Mouse (Mus musculus) neural tube, embryonic 12.5 days (tissue): Measurements from ENCODE around the gene Mcrip1. TPM values are rescaled to one million over a fixed set of nuclear protein-coding genes. Genes with fewer than 3 reads are reported as not detected.
A peak's percentile ranks its signal among the peaks of the same experiment; 100 is the strongest.

ENCODE experiments used
- ATAC-seq: fragments of 200-750 bp; cut with Nextera tagmentation; 2 replicates; pipeline ENCODE4 v1.8.0; 2017; ENCODE audit warnings: low read depth, mild to moderate bottlenecking, moderate TSS enrichment, moderate library complexity; ENCODE audit not compliant: low FRiP score
- H3K27ac ChIP-seq: fragments of 300-500 bp; sonication (generic); 2 replicates; pipeline ENCODE4 v1.5.1; 2016
- H3K27me3 ChIP-seq: fragments of 300-500 bp; sonication (generic); replicated peaks from 2 replicates; pipeline ENCODE4 v1.6.1; 2016; ENCODE audit warnings: mild to moderate bottlenecking
- H3K36me3 ChIP-seq: fragments of 300-500 bp; sonication (generic); 2 replicates; pipeline ENCODE4 v1.6.1; 2016; ENCODE audit warnings: mild to moderate bottlenecking
- H3K4me1 ChIP-seq: fragments of 300-500 bp; sonication (generic); 2 replicates; pipeline ENCODE4 v1.6.1; 2016
- H3K4me2 ChIP-seq: fragments of 300-500 bp; sonication (generic); replicated peaks from 2 replicates; pipeline ENCODE4 v1.6.1; 2016; ENCODE audit warnings: mild to moderate bottlenecking
- H3K4me3 ChIP-seq: fragments of 300-500 bp; sonication (generic); 2 replicates; pipeline ENCODE4 v1.5.1; 2016
- H3K9ac ChIP-seq: fragments of 300-500 bp; sonication (generic); 2 replicates; pipeline ENCODE4 v1.6.1; 2016; ENCODE audit warnings: mild to moderate bottlenecking
- H3K9me3 ChIP-seq: fragments of 300-500 bp; sonication (generic); 2 replicates; pipeline ENCODE4 v1.6.1; 2016; ENCODE audit warnings: mild to moderate bottlenecking
- WGBS: fragments of 180-500 bp; shearing (Covaris S2); methylation state at CpG from one replicate; pipeline ENCODE4 v1.1.7; 2016; 5-methylcytosine and 5-hydroxymethylcytosine counted together
- polyA plus RNA-seq: library from polyadenylated mRNA; unstranded; fragments of >200 nt; fragmentation: Nextera tagmentation; extraction: Ambion mirVana; gene quantifications from 2 replicates; pipeline ENCODE4 v1.2.1, GENCODE M21; 2016

The Mcrip1 gene
- polyA plus RNA-seq, 1 experiment from 2014 or later = 234 TPM

- H3K4me1 ChIP-seq = peaks cover 25% of the 10 kb centered on the region
- H3K27me3 ChIP-seq = no peaks in the 10 kb centered on the region
- 0 out of 2 replicates have a peak, but pooled peaks cover 3% of the 10 kb centered on the region for H3K36me3 ChIP-seq
- WGBS = 94% methylated on average over 28 of the region's 28 CpGs
- no peak for ATAC-seq
- 0 out of 2 replicates have a peak within 1 kb of the TSS, but pooled peaks have one; percentile 37 for H3K27ac ChIP-seq
- peak within 1 kb of the TSS; percentile 96 for H3K4me2 ChIP-seq
- H3K9ac ChIP-seq = peak within 1 kb of the TSS; percentile 98
- H3K9me3 ChIP-seq = no peaks in the 10 kb centered on the region
- H3K4me3 ChIP-seq = peak within 1 kb of the TSS; percentile 88
Observed at GRCm38 (mm10) chr11:120550810-120551440, 1.4 kb upstream of the Mcrip1 start, which contains the start of gene Ppp1r27. Gene Ppp1r27, minus strand, starts transcription at chr11:120551132.

- ATAC-seq = peak; percentile 66; the same call in 1 of the 2 replicates
- no peaks in the 10 kb centered on the region for H3K9me3 ChIP-seq
- no peaks in the 10 kb centered on the region for H3K27me3 ChIP-seq
- peaks cover 26% of the 10 kb centered on the region for H3K4me1 ChIP-seq
- H3K9ac ChIP-seq = peak overlapping the region; percentile 98
- H3K4me3 ChIP-seq = peak overlapping the region; percentile 88
- H3K27ac ChIP-seq = peak overlapping the region; percentile 37; the same call in 1 of the 2 replicates
- peak overlapping the region; percentile 96 for H3K4me2 ChIP-seq
- H3K36me3 ChIP-seq = 0 out of 2 replicates have a peak, but pooled peaks cover 3% of the 10 kb centered on the region
- WGBS = 73% methylated on average over 11 of the region's 11 CpGs
Observed at GRCm38 (mm10) chr11:120549986-120550809, 671 bp upstream of the Mcrip1 start.

GRCm38 (mm10) chr11:120548786-120549167 lies 750 bp downstream of the Mcrip1 start:
- Histone ChIP-seq H3K27ac (peak overlapping the region; percentile 80; the same call in 1 of the 2 replicates), H3K4me1 (peaks cover 26% of the 10 kb centered on the region), H3K36me3 (peaks cover 15% of the 10 kb centered on the region), H3K4me2 (peak overlapping the region; percentile 96), H3K4me3 (peak overlapping the region; percentile 88), H3K9ac (peak overlapping the region; percentile 98), H3K9me3 (no peaks in the 10 kb centered on the region), H3K27me3 (no peaks in the 10 kb centered on the region)
- 35% methylated on average over 7 of the region's 7 CpGs for WGBS
- no peak for ATAC-seq

DNA sequence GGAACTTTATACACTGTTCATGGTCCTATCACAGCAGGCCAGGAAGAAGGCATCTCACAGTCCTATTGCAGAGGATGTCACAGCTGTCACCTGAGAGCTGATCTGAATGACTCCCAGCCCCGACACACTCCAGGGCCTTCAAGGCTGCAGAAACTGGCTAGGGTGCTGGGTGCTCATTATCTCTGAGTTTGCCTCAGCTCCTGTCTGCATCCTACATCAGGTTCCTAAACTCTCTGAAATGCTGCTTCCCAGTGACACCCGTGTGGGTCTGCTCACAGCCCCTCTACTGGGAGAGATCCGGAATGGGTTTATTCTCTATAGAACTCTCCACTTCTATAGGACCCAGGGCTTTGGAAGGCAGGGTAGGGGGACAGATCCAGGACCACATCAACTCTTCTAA lies 1.3 kb downstream of the Mcrip1 start:
- no peak overlapping the region for H3K27ac ChIP-seq
- no peaks in the 10 kb centered on the region for H3K9me3 ChIP-seq
- H3K4me3 ChIP-seq = peak overlapping the region; percentile 88; the same call in 1 of the 2 replicates
- H3K4me2 ChIP-seq = peak overlapping the region; percentile 96
- peak overlapping the region; percentile 98 for H3K9ac ChIP-seq
- H3K36me3 ChIP-seq = peaks cover 21% of the 10 kb centered on the region
- H3K27me3 ChIP-seq = no peaks in the 10 kb centered on the region
- WGBS = 89% methylated on average over 3 of the region's 3 CpGs
- no peak for ATAC-seq
- H3K4me1 ChIP-seq = peaks cover 26% of the 10 kb centered on the region

DNA sequence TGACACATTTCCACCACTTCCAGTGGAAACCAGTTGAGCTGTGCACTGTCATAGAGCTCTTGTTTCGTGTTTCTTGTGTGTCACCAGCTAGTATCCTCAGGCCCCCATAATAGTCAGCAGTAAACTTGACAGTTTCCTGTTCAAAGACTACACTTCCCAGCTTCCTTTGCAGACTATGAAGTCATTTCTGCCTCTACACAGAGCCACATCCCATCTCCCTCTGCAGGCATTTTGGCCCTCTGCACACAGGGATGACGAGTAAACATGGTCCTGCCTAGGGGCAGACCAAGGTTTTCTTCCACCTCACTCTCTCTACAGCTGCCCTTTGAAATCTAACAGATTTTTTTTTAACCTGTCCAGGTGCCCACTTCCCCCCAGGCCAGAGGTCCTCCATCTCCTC lies 2.1 kb downstream of the Mcrip1 start:
- Histone ChIP-seq H3K4me2 (peak overlapping the region; percentile 96; the same call in 1 of the 2 replicates), H3K9me3 (no peaks in the 10 kb centered on the region), H3K27ac (no peak overlapping the region), H3K27me3 (no peaks in the 10 kb centered on the region), H3K9ac (no peak overlapping the region), H3K4me3 (no peak overlapping the region), H3K4me1 (peaks cover 26% of the 10 kb centered on the region), H3K36me3 (peaks cover 28% of the 10 kb centered on the region)
- 77% methylated on average over 2 of the region's 2 CpGs for WGBS
- ATAC-seq = no peak

DNA sequence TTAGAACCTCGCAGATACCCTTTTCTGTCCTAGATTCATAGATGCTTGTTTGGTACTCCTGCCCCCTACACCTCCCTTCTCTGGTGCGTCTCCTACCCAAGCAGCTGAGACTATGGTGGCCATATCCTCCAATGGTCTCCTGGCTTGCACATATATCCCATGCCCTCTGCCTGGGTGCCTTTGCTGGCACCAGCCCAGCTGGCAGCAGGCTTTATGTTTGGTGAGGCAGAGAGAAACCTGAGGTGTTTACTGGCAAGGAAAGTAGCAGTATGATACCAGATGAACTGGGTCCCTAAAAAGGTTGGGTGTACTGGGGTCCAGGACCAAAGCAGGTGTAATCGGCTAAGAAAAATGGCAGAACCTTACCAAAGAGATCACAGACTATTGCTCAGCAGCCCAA lies 3.6 kb downstream of the Mcrip1 start:
- peaks cover 36% of the 10 kb centered on the region for H3K36me3 ChIP-seq
- no peak overlapping the region for H3K9ac ChIP-seq
- H3K4me3 ChIP-seq = no peak overlapping the region
- H3K27ac ChIP-seq = no peak overlapping the region
- no peak for ATAC-seq
- H3K4me2 ChIP-seq = no peak overlapping the region
- WGBS = 96% methylated on average over 3 of the region's 3 CpGs
- H3K9me3 ChIP-seq = no peaks in the 10 kb centered on the region
- no peaks in the 10 kb centered on the region for H3K27me3 ChIP-seq
- H3K4me1 ChIP-seq = peaks cover 26% of the 10 kb centered on the region

- Histone ChIP-seq H3K36me3 (peaks cover 34% of the 10 kb centered on the region), H3K9ac (no peak overlapping the region), H3K27me3 (no peaks in the 10 kb centered on the region), H3K27ac (no peak overlapping the region), H3K9me3 (no peaks in the 10 kb centered on the region), H3K4me2 (no peak overlapping the region), H3K4me1 (peaks cover 16% of the 10 kb centered on the region), H3K4me3 (no peak overlapping the region)
- WGBS = 93% methylated on average over 6 of the region's 6 CpGs
- no peak for ATAC-seq
Observed at GRCm38 (mm10) chr11:120542376-120542775, 7.2 kb downstream of the Mcrip1 start.

GRCm38 (mm10) chr11:120541907-120542306 lies 7.6 kb downstream of the Mcrip1 start:
- H3K4me2 ChIP-seq = no peak overlapping the region
- no peak overlapping the region for H3K4me3 ChIP-seq
- H3K9ac ChIP-seq = no peak overlapping the region
- WGBS = 50% methylated on average over 4 of the region's 4 CpGs
- H3K4me1 ChIP-seq = peaks cover 16% of the 10 kb centered on the region
- no peak overlapping the region for H3K27ac ChIP-seq
- ATAC-seq = no peak
- H3K27me3 ChIP-seq = no peaks in the 10 kb centered on the region
- no peaks in the 10 kb centered on the region for H3K9me3 ChIP-seq
- H3K36me3 ChIP-seq = peaks cover 32% of the 10 kb centered on the region

- peaks cover 12% of the 10 kb centered on the region for H3K4me1 ChIP-seq
- H3K27ac ChIP-seq = no peak overlapping the region
- no peak overlapping the region; the same call in 1 of the 2 replicates for H3K9ac ChIP-seq
- peaks cover 27% of the 10 kb centered on the region for H3K36me3 ChIP-seq
- ATAC-seq = no peak; the same call in 1 of the 2 replicates
- H3K27me3 ChIP-seq = 0 out of 2 replicates have a peak, but pooled peaks cover 12% of the 10 kb centered on the region
- no peak overlapping the region for H3K4me2 ChIP-seq
- no peak overlapping the region for H3K4me3 ChIP-seq
- H3K9me3 ChIP-seq = no peaks in the 10 kb centered on the region
- 30% methylated on average over 10 of the region's 10 CpGs for WGBS
Observed at GRCm38 (mm10) chr11:120539285-120540014, 10.1 kb downstream of the Mcrip1 start.

DNA sequence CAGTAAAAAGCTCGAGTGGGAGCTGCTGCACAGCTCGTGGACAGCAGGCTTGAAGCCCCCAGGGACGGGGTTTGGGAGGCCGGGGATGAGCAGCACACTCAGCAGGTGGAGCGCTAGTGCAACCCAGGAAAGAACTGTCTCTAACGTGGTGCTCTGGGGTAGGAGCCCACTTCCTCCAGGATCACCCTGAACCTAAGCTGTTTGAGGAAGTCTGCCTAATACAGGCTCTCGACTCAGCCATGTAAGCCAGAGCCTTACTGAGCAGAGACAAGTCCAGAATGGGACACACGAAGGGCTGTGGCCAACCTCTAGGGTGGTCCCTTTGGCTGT lies 10.6 kb downstream of the Mcrip1 start:
- ATAC-seq = no peak
- WGBS = 66% methylated on average over 8 of the region's 8 CpGs
- no peak overlapping the region for H3K4me3 ChIP-seq
- H3K9me3 ChIP-seq = no peaks in the 10 kb centered on the region
- no peak overlapping the region for H3K27ac ChIP-seq
- peaks cover 12% of the 10 kb centered on the region for H3K4me1 ChIP-seq
- H3K4me2 ChIP-seq = no peak overlapping the region
- H3K9ac ChIP-seq = no peak overlapping the region
- peaks cover 22% of the 10 kb centered on the region for H3K36me3 ChIP-seq
- H3K27me3 ChIP-seq = peaks cover 17% of the 10 kb centered on the region; the same call in 1 of the 2 replicates

GRCm38 (mm10) chr11:120538485-120538884 lies 11.0 kb downstream of the Mcrip1 start:
- no peak for ATAC-seq
- H3K27me3 ChIP-seq = peaks cover 21% of the 10 kb centered on the region
- no peaks in the 10 kb centered on the region for H3K9me3 ChIP-seq
- WGBS = 78% methylated on average over 3 of the region's 3 CpGs
- H3K27ac ChIP-seq = no peak overlapping the region
- H3K4me3 ChIP-seq = no peak overlapping the region
- peaks cover 12% of the 10 kb centered on the region for H3K4me1 ChIP-seq
- no peak overlapping the region for H3K9ac ChIP-seq
- H3K36me3 ChIP-seq = peaks cover 17% of the 10 kb centered on the region
- no peak overlapping the region for H3K4me2 ChIP-seq

GRCm38 (mm10) chr11:120535804-120536203 lies 13.7 kb downstream of the Mcrip1 start:
- H3K27me3 ChIP-seq = peaks cover 48% of the 10 kb centered on the region
- no peak overlapping the region for H3K9ac ChIP-seq
- no peak for ATAC-seq
- H3K9me3 ChIP-seq = no peaks in the 10 kb centered on the region
- H3K4me3 ChIP-seq = no peak overlapping the region
- no peak overlapping the region for H3K4me2 ChIP-seq
- peaks cover 16% of the 10 kb centered on the region for H3K4me1 ChIP-seq
- H3K36me3 ChIP-seq = no peaks in the 10 kb centered on the region
- 70% methylated on average over 3 of the region's 3 CpGs for WGBS
- H3K27ac ChIP-seq = no peak overlapping the region
